Mouse (Mus musculus) CH12.LX (cell line): Measurements from ENCODE around the gene Zdhhc12. TPM values are rescaled to one million over a fixed set of nuclear protein-coding genes. Genes with fewer than 3 reads are reported as not detected.

Experiments
- DNase-seq: peaks from one replicate; pipeline ENCODE4 v3.0.0-alpha.2; 2013; ENCODE audit errors: extremely low read depth
- H3K27ac ChIP-seq: 2 replicates; pipeline ENCODE4 v1.5.1; 2012; ENCODE audit warnings: low read depth, mild to moderate bottlenecking, control low read depth, moderate library complexity; ENCODE audit not compliant: insufficient read depth
- H3K27me3 ChIP-seq: replicated peaks from 2 replicates; pipeline ENCODE3; 2012; ENCODE audit warnings: inconsistent platforms
- H3K36me3 ChIP-seq, 2 experiments: replicated peaks in 1 of 2; 2 replicates each; pipeline versions ENCODE3 to v1.6.1; 2012; ENCODE audit warnings: inconsistent platforms in 1 of 2, low read length in 1 of 2, mild to moderate bottlenecking in 1 of 2, mixed read lengths in 1 of 2, moderate library complexity in 1 of 2; ENCODE audit not compliant: control insufficient read depth in 1 of 2, insufficient read depth in 1 of 2
- H3K4me1 ChIP-seq, 2 experiments: 2 replicates each; pipeline ENCODE4 v1.6.1; 2012; ENCODE audit warnings: inconsistent platforms in 1 of 2, moderate library complexity in 1 of 2; ENCODE audit not compliant: insufficient read depth in 2 of 2, control insufficient read depth in 1 of 2
- H3K4me2 ChIP-seq: 2 replicates; pipeline ENCODE4 v1.6.1; 2012; ENCODE audit warnings: low read depth, mild to moderate bottlenecking, control low read depth; ENCODE audit not compliant: poor library complexity, insufficient read depth, severe bottlenecking
- H3K4me3 ChIP-seq, 3 experiments: fragments of 150-350 bp in 1 of 3; sonication (generic) in 1 of 3; replicated peaks in 1 of 3; 2 replicates each; pipeline versions ENCODE3 to v1.5.1; 2011 to 2012; ENCODE audit warnings: low read depth in 2 of 3, low read length in 2 of 3, mild to moderate bottlenecking in 2 of 3, moderate library complexity in 2 of 3, control low read depth in 1 of 3, improper control_type of control experiment in 1 of 3, inconsistent platforms in 1 of 3, mixed read lengths in 1 of 3; ENCODE audit not compliant: poor library complexity in 1 of 3
- H3K79me2 ChIP-seq: replicated peaks from 2 replicates; pipeline ENCODE4 v1.6.1; 2012; ENCODE audit warnings: mild to moderate bottlenecking, moderate library complexity; ENCODE audit not compliant: control insufficient read depth, poor library complexity, insufficient read depth, severe bottlenecking; ENCODE audit errors: extremely low read depth
- H3K9ac ChIP-seq: 2 replicates; pipeline ENCODE4 v1.6.1; 2012; ENCODE audit warnings: low read depth, mild to moderate bottlenecking, control low read depth, moderate library complexity; ENCODE audit not compliant: insufficient read depth
- H3K9me3 ChIP-seq: replicated peaks from 2 replicates; pipeline ENCODE3; 2012; ENCODE audit warnings: low read length, inconsistent platforms, mixed read lengths
- BHLHE40 ChIP-seq: IDR thresholded peaks from 2 replicates; pipeline ENCODE4 v1.6.1; 2011; ENCODE audit warnings: mild to moderate bottlenecking, low read depth, low read length, improper control_type of control experiment
- CHD1 ChIP-seq: IDR thresholded peaks from 2 replicates; pipeline ENCODE4 v1.6.1; 2012; ENCODE audit warnings: low read depth, low read length, improper control_type of control experiment, inconsistent platforms
- CHD2 ChIP-seq: IDR thresholded peaks from 2 replicates; pipeline ENCODE4 v1.6.1; 2011; ENCODE audit warnings: low read length, improper control_type of control experiment
- CTCF ChIP-seq, 2 experiments: IDR thresholded peaks in 1 of 2; conservative IDR thresholded peaks in 1 of 2; 2 replicates each; pipeline ENCODE4 v1.5.1; 2011 to 2012; ENCODE audit warnings: low read depth in 2 of 2, low read length in 2 of 2, improper control_type of control experiment in 1 of 2, inconsistent platforms in 1 of 2, mild to moderate bottlenecking in 1 of 2, moderate library complexity in 1 of 2
- E2F4 ChIP-seq: IDR thresholded peaks from 2 replicates; pipeline ENCODE4 v1.6.1; 2011; ENCODE audit warnings: low read depth, low read length, improper control_type of control experiment; ENCODE audit not compliant: insufficient replicate concordance
- ELF1 ChIP-seq: IDR thresholded peaks from 2 replicates; pipeline ENCODE4 v1.6.1; 2014; ENCODE audit warnings: low read depth, mild to moderate bottlenecking, inconsistent platforms, low read length, improper control_type of control experiment
- ETS1 ChIP-seq: conservative IDR thresholded peaks from 2 replicates; pipeline ENCODE4 v1.6.1; 2012; ENCODE audit warnings: low read depth, mild to moderate bottlenecking, inconsistent platforms, low read length, improper control_type of control experiment, moderate library complexity
- GABPA ChIP-seq: IDR thresholded peaks from 2 replicates; pipeline ENCODE4 v1.6.1; 2012; ENCODE audit warnings: low read depth, low read length, improper control_type of control experiment, inconsistent platforms; ENCODE audit not compliant: insufficient replicate concordance
- IRF4 ChIP-seq: IDR thresholded peaks from 2 replicates; pipeline ENCODE4 v1.6.1; 2014; ENCODE audit warnings: low read depth, mild to moderate bottlenecking, inconsistent platforms, low read length, improper control_type of control experiment
- JUN ChIP-seq: IDR thresholded peaks from 2 replicates; pipeline ENCODE4 v1.6.1; 2011; ENCODE audit warnings: low read depth, mild to moderate bottlenecking, low read length, improper control_type of control experiment, moderate library complexity; ENCODE audit not compliant: insufficient read depth
- JUND ChIP-seq: conservative IDR thresholded peaks from 2 replicates; pipeline ENCODE4 v1.6.1; 2011; ENCODE audit warnings: low read depth, low read length, improper control_type of control experiment
- KAT2A ChIP-seq: IDR thresholded peaks from 2 replicates; pipeline ENCODE4 v1.6.1; 2012; ENCODE audit warnings: low read length, improper control_type of control experiment, inconsistent platforms; ENCODE audit not compliant: insufficient replicate concordance
- MAFK ChIP-seq: IDR thresholded peaks from 2 replicates; pipeline ENCODE4 v1.6.1; 2011; ENCODE audit warnings: low read length, improper control_type of control experiment; ENCODE audit not compliant: insufficient replicate concordance
- MAX ChIP-seq: IDR thresholded peaks from 2 replicates; pipeline ENCODE4 v1.6.1; 2011; ENCODE audit warnings: low read length, improper control_type of control experiment
- MAZ ChIP-seq: IDR thresholded peaks from 2 replicates; pipeline ENCODE4 v1.6.1; 2012; ENCODE audit warnings: low read depth, mild to moderate bottlenecking, inconsistent platforms, low read length, improper control_type of control experiment, moderate library complexity
- MEF2A ChIP-seq: IDR thresholded peaks from 2 replicates; pipeline ENCODE4 v1.6.1; 2014; ENCODE audit warnings: low read depth, mild to moderate bottlenecking, inconsistent platforms, low read length, improper control_type of control experiment, borderline replicate concordance
- MXI1 ChIP-seq: IDR thresholded peaks from 2 replicates; pipeline ENCODE4 v1.6.1; 2011; ENCODE audit warnings: mild to moderate bottlenecking, low read depth, low read length, improper control_type of control experiment
- MYC ChIP-seq: IDR thresholded peaks from 2 replicates; pipeline ENCODE4 v1.6.1; 2011; ENCODE audit warnings: low read depth, mild to moderate bottlenecking, improper control_type of control experiment, low read length
- NELFE ChIP-seq: IDR thresholded peaks from 2 replicates; pipeline ENCODE4 v1.6.1; 2011; ENCODE audit warnings: low read depth, low read length, improper control_type of control experiment
- NRF1 ChIP-seq: IDR thresholded peaks from 2 replicates; pipeline ENCODE4 v1.6.1; 2014; ENCODE audit warnings: low read depth, mild to moderate bottlenecking, inconsistent platforms, low read length, improper control_type of control experiment, moderate library complexity
- PAX5 ChIP-seq: IDR thresholded peaks from 2 replicates; pipeline ENCODE4 v1.6.1; 2012; ENCODE audit warnings: low read length, inconsistent platforms, mixed read lengths
- POLR2A ChIP-seq: IDR thresholded peaks from 2 replicates; pipeline ENCODE4 v1.6.1; 2011; ENCODE audit warnings: low read depth, mild to moderate bottlenecking, improper control_type of control experiment, low read length
- POLR2AphosphoS2 ChIP-seq: IDR thresholded peaks from 2 replicates; pipeline ENCODE4 v1.6.1; 2011; ENCODE audit warnings: low read depth, low read length, improper control_type of control experiment
- SIN3A ChIP-seq: IDR thresholded peaks from 2 replicates; pipeline ENCODE4 v1.6.1; 2012; ENCODE audit warnings: low read length, improper control_type of control experiment, inconsistent platforms
- SMC3 ChIP-seq: IDR thresholded peaks from 2 replicates; pipeline ENCODE4 v1.6.1; 2011; ENCODE audit warnings: low read depth, low read length, improper control_type of control experiment
- TBP ChIP-seq: conservative IDR thresholded peaks from 2 replicates; pipeline ENCODE4 v1.6.1; 2011; ENCODE audit warnings: low read depth, low read length, improper control_type of control experiment
- TCF12 ChIP-seq: IDR thresholded peaks from 2 replicates; pipeline ENCODE4 v1.6.1; 2014; ENCODE audit warnings: low read depth, mild to moderate bottlenecking, inconsistent platforms, low read length, improper control_type of control experiment
- USF1 ChIP-seq: IDR thresholded peaks from 2 replicates; pipeline ENCODE4 v1.6.1; 2014; ENCODE audit warnings: low read depth, mild to moderate bottlenecking, inconsistent platforms, low read length, improper control_type of control experiment
- USF2 ChIP-seq: conservative IDR thresholded peaks from 2 replicates; pipeline ENCODE4 v1.6.1; 2011; ENCODE audit warnings: low read depth, low read length, improper control_type of control experiment
- ZMIZ1 ChIP-seq: IDR thresholded peaks from 2 replicates; pipeline ENCODE4 v1.6.1; 2012; ENCODE audit warnings: low read depth, mild to moderate bottlenecking, inconsistent platforms, low read length, improper control_type of control experiment
- ZNF384 ChIP-seq: IDR thresholded peaks from 2 replicates; pipeline ENCODE4 v1.6.1; 2012; ENCODE audit warnings: low read depth, low read length, improper control_type of control experiment, inconsistent platforms
- dilution Hi-C: fragments of 300-500 bp; cut with MboI; formaldehyde crosslinking; loops from 2 replicates; pipeline ENCODE4 v1.14.3; 2020; ENCODE audit warnings: low sequenced_read_pairs; ENCODE audit not compliant: extremely low pct_unique_long_range_greater_than_20kb, extremely low pct_ligation_motif_present
- in situ Hi-C: fragments of 300-500 bp; cut with MboI; formaldehyde crosslinking; loops from 3 replicates; pipeline ENCODE4 v1.14.3; 2019; ENCODE audit warnings: low sequenced_read_pairs, low pct_ligation_motif_present, low pct_unique_long_range_greater_than_20kb, mixed read lengths
- polyA plus RNA-seq: library from polyadenylated mRNA; unstranded; fragments of >175 nt; gene quantifications from 2 replicates; pipeline ENCODE4 v1.2.1, GENCODE M21; 2012; ENCODE audit warnings: low read depth; ENCODE audit not compliant: insufficient read length
- total RNA-seq, 2 experiments: library from RNA; depleted of rRNA; stranded (reverse); fragments of 300-350 nt in 1 of 2; fragments of >200 nt in 1 of 2; gene quantifications; 2 replicates each; pipeline ENCODE4 v1.2.3; 2012 to 2014

Gene Zdhhc12
- total and polyA plus RNA-seq, 3 experiments: 15.6 to 42.8 (median 36.5) TPM

GRCm38 (mm10) chr2:30133613-30134377 lies 40.3 kb upstream of the Zdhhc12 start, which contains the start of gene Tbc1d13 (continued):
- peak; percentile 39; the same call in 1 of the 2 replicates for TF ChIP-seq ETS1
- peak; percentile 32; the same call in 1 of the 2 replicates for TF ChIP-seq IRF4
- no peak for TF ChIP-seq PAX5
- peak; percentile 97 for TF ChIP-seq TBP
- no peak for TF ChIP-seq CTCF (conservative IDR thresholded peaks at IDR 0.05 in 1 of 2, IDR thresholded peaks at IDR 0.05 in 1 of 2; ENCODE audit: low read depth in 2 of 2, low read length in 2 of 2)
- TF ChIP-seq BHLHE40: peak; percentile 98
- TF ChIP-seq MAFK: no peak
- TF ChIP-seq CHD1: no peak
- TF ChIP-seq ZNF384: no peak
- TF ChIP-seq TCF12: peak; percentile 86
- TF ChIP-seq SIN3A: peak; percentile 98
- TF ChIP-seq ZMIZ1: peak; percentile 95
- no peak for TF ChIP-seq E2F4
- peak; percentile 98 for TF ChIP-seq NELFE
- TF ChIP-seq USF1: peak; percentile 99
- TF ChIP-seq POLR2AphosphoS2: peak; percentile 96
- TF ChIP-seq JUN: no peak
- TF ChIP-seq MYC: peak; percentile 77; the same call in 1 of the 2 replicates

DNA sequence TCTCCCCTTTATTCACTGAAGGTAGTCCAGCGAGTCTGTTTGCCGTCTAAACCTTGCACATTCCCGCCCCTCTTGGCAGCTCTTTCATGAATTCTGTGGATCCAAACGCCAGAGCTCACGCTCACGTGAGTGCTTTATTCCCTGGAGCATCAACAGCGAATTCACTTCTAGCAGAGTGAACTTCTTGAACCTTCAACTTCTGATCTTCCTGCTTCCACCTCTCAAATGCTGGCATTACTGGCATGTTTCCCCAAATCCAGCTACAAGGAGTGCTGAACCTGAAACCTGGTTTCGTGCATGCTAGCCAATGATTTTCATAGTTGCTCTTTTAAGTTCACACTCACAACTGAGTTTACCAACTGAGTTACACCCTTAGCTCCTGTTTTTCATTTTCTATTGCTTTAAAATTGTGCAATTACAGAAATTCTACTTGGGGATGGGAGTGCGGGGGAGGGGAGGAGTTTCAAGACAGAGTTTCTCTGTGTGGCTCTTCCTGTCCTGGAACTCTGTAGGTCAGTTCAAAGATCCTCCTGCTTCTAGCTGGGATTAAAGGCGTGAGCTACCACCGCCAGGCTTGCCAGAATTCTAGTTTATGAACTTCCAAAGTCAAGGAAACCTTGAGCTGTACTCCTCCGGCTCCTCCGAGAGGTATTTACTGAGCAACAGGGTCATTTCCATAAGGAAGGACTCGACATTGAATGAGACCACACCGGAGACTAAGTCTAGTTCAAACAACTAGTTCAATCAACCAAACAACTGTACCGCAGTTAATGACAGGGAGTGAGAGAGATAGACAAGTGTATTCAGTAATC lies 39.6 kb upstream of the Zdhhc12 start:
- Histone ChIP-seq H3K9ac (peak overlapping the region; percentile 76), H3K36me3 (peaks cover 8 to 28% of the 10 kb centered on the region in 2 experiments), H3K27me3 (no peaks in the 10 kb centered on the region), H3K4me3 (peak overlapping the region; percentile 36 to 76 (median 75)), H3K27ac (no peak overlapping the region), H3K4me2 (peak overlapping the region; percentile 48), H3K4me1 (peaks cover 0 to 24% of the 10 kb centered on the region in 2 experiments; a peak in 2 of 4 replicates), H3K79me2 (no peaks in the 10 kb centered on the region), H3K9me3 (no peaks in the 10 kb centered on the region)
- peak; percentile 6 for DNase-seq
- dilution Hi-C loops: no loop called here
- in situ Hi-C loops: no loop called here
- no peak for TF ChIP-seq USF1
- TF ChIP-seq CHD2: peak; percentile 63; the same call in 1 of the 2 replicates
- no peak for TF ChIP-seq MYC
- no peak for TF ChIP-seq KAT2A
- TF ChIP-seq CHD1: 0 out of 2 replicates have a peak, but pooled peaks have one; percentile 30
- TF ChIP-seq E2F4: 0 out of 2 replicates have a peak, but pooled peaks have one; percentile 65
- TF ChIP-seq POLR2A: no peak
- TF ChIP-seq MAX: no peak
- TF ChIP-seq MAFK: no peak
- TF ChIP-seq ELF1: no peak
- TF ChIP-seq NELFE: no peak
- TF ChIP-seq IRF4: no peak
- TF ChIP-seq ETS1: no peak
- no peak for TF ChIP-seq CTCF (conservative IDR thresholded peaks at IDR 0.05 in 1 of 2, IDR thresholded peaks at IDR 0.05 in 1 of 2; ENCODE audit: low read depth in 2 of 2, low read length in 2 of 2)
- no peak for TF ChIP-seq MAZ
- no peak for TF ChIP-seq NRF1
- TF ChIP-seq TBP: no peak
- no peak for TF ChIP-seq MEF2A
- no peak for TF ChIP-seq SIN3A
- TF ChIP-seq TCF12: no peak
- no peak for TF ChIP-seq MXI1
- no peak for TF ChIP-seq SMC3
- no peak for TF ChIP-seq USF2
- TF ChIP-seq GABPA: no peak
- no peak for TF ChIP-seq POLR2AphosphoS2
- no peak for TF ChIP-seq BHLHE40
- TF ChIP-seq JUND: no peak
- no peak for TF ChIP-seq ZNF384
